Mouse (Mus musculus) hindbrain, embryonic 11.5 days (tissue): Measurements from ENCODE around the gene Deaf1. TPM values are rescaled to one million over a fixed set of nuclear protein-coding genes. Genes with fewer than 3 reads are reported as not detected.

ENCODE experiments used
- ATAC-seq: fragments of 200-750 bp; cut with Nextera tagmentation; 2 replicates; pipeline ENCODE4 v1.8.0; 2017; ENCODE audit warnings: mild to moderate bottlenecking, moderate TSS enrichment, moderate library complexity; ENCODE audit not compliant: low FRiP score
- DNase-seq: peaks from one replicate; pipeline ENCODE4 v3.0.0-alpha.2; 2015; ENCODE audit warnings: low spot score
- H3K27ac ChIP-seq: fragments of 300-500 bp; sonication (generic); 2 replicates; pipeline ENCODE4 v1.5.1; 2014; ENCODE audit warnings: mild to moderate bottlenecking, low read depth, low read length
- H3K27me3 ChIP-seq: fragments of 300-500 bp; sonication (generic); 2 replicates; pipeline ENCODE4 v1.6.1; 2014; ENCODE audit warnings: mild to moderate bottlenecking, low read length, moderate library complexity, mixed read lengths; ENCODE audit not compliant: control insufficient read depth, insufficient read depth
- H3K36me3 ChIP-seq: fragments of 300-500 bp; sonication (generic); 2 replicates; pipeline ENCODE4 v1.6.1; 2014; ENCODE audit warnings: mild to moderate bottlenecking, low read length, moderate library complexity, mixed read lengths; ENCODE audit not compliant: control insufficient read depth, insufficient read depth
- H3K4me1 ChIP-seq: fragments of 300-500 bp; sonication (generic); replicated peaks from 2 replicates; pipeline ENCODE4 v1.6.1; 2014; ENCODE audit warnings: low read length, mixed read lengths; ENCODE audit not compliant: control insufficient read depth, insufficient read depth
- H3K4me2 ChIP-seq: fragments of 300-500 bp; sonication (generic); replicated peaks from 2 replicates; pipeline ENCODE4 v1.6.1; 2014; ENCODE audit warnings: mild to moderate bottlenecking, low read depth, low read length
- H3K4me3 ChIP-seq: fragments of 300-500 bp; sonication (generic); 2 replicates; pipeline ENCODE4 v1.5.1; 2014; ENCODE audit warnings: low read depth, low read length
- H3K9ac ChIP-seq: fragments of 300-500 bp; sonication (generic); 2 replicates; pipeline ENCODE4 v1.6.1; 2014; ENCODE audit warnings: low read depth, low read length
- H3K9me3 ChIP-seq: fragments of 300-500 bp; sonication (generic); 2 replicates; pipeline ENCODE4 v1.6.1; 2016; ENCODE audit warnings: low read length; ENCODE audit not compliant: control insufficient read depth
- WGBS: fragments of 180-500 bp; shearing (Covaris S2); extraction: QIAGEN DNeasy Blood & Tissue Kit; methylation state at CpG from one replicate; pipeline ENCODE4 v1.1.7; 2014; 5-methylcytosine and 5-hydroxymethylcytosine counted together
- polyA plus RNA-seq: library from polyadenylated mRNA; unstranded; fragments of >200 nt; fragmentation: Nextera tagmentation; extraction: Ambion mirVana; gene quantifications from 2 replicates; pipeline ENCODE4 v1.2.1, GENCODE M21; 2014

Gene Deaf1
- polyA plus RNA-seq, 1 experiment from 2014 or later: 75.9 TPM

GRCm38 (mm10) chr7:141343230-141343629 lies 15.7 kb upstream of the Deaf1 start:
- Histone ChIP-seq H3K4me1 (no peaks in the 10 kb centered on the region; the same call in 1 of the 2 replicates), H3K4me2 (no peak overlapping the region), H3K9me3 (no peaks in the 10 kb centered on the region), H3K4me3 (no peak overlapping the region), H3K9ac (no peak overlapping the region), H3K27me3 (peaks cover 8% of the 10 kb centered on the region; the same call in 1 of the 2 replicates), H3K36me3 (no peaks in the 10 kb centered on the region), H3K27ac (no peak overlapping the region)
- DNase-seq (no peak), ATAC-seq (no peak)
- 60% methylated on average over 2 of the region's 2 CpGs for WGBS

- Histone ChIP-seq H3K4me1 (no peaks in the 10 kb centered on the region; the same call in 1 of the 2 replicates), H3K4me3 (no peak overlapping the region), H3K36me3 (no peaks in the 10 kb centered on the region), H3K27me3 (peaks cover 8% of the 10 kb centered on the region; the same call in 1 of the 2 replicates), H3K9me3 (no peaks in the 10 kb centered on the region), H3K4me2 (no peak overlapping the region), H3K27ac (no peak overlapping the region), H3K9ac (no peak overlapping the region)
- no peak for ATAC-seq
- WGBS: 84% methylated on average over 10 of the region's 10 CpGs
- no peak for DNase-seq
These were observed 14.3 kb upstream of the Deaf1 start for GRCm38 (mm10) chr7:141341689-141342226.

GRCm38 (mm10) chr7:141340476-141340875 lies 13.0 kb upstream of the Deaf1 start:
- H3K4me2 ChIP-seq: no peak overlapping the region
- DNase-seq: no peak
- no peaks in the 10 kb centered on the region for H3K36me3 ChIP-seq
- no peak overlapping the region for H3K9ac ChIP-seq
- no peaks in the 10 kb centered on the region; the same call in 1 of the 2 replicates for H3K4me1 ChIP-seq
- H3K27ac ChIP-seq: no peak overlapping the region
- ATAC-seq: no peak
- no peak overlapping the region for H3K4me3 ChIP-seq
- H3K9me3 ChIP-seq: no peaks in the 10 kb centered on the region
- peaks cover 8% of the 10 kb centered on the region; the same call in 1 of the 2 replicates for H3K27me3 ChIP-seq
- WGBS: 75% methylated on average over 6 of the region's 6 CpGs

GRCm38 (mm10) chr7:141340023-141340422 lies 12.5 kb upstream of the Deaf1 start:
- H3K27me3 ChIP-seq: peaks cover 8% of the 10 kb centered on the region; the same call in 1 of the 2 replicates
- no peaks in the 10 kb centered on the region for H3K9me3 ChIP-seq
- H3K4me2 ChIP-seq: no peak overlapping the region
- ATAC-seq (no peak), DNase-seq (no peak)
- no peaks in the 10 kb centered on the region for H3K36me3 ChIP-seq
- 75% methylated on average over 7 of the region's 7 CpGs for WGBS
- H3K4me1 ChIP-seq: no peaks in the 10 kb centered on the region; the same call in 1 of the 2 replicates
- H3K27ac ChIP-seq: no peak overlapping the region
- no peak overlapping the region for H3K9ac ChIP-seq
- H3K4me3 ChIP-seq: no peak overlapping the region

DNA sequence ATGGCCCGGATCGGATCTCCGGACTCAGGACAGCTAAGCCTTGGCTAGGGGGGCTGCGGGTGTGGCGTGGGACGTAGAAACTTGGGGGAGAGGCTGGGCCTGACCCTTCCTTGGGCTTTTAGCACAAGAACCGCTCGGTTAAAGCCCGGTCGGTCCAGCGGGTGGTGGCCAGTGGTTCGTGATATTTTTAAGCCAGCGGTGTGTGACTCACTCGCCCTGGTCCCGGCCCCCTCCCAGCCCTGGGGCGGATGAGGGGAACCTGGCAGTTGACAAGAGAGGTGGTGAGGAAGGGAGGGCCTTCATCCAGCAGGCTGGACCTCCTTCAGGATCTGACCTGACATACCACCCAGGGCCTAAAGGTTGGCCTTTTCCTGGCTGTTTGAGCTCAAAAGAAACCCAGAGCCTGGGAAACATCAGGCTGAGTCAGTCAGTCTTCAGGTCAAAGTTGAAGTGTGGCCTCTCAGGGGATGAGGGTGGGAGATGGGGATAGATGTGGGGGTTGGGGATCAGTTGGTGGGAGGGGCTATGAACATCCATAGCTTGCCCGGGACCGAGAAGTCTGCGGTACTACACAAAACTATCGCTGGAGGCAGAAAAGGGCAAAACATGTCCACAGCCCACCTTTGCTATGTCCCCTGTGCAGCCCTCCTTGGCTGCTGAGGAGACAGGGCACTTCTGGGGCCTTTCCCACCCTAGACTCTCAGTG lies 11.9 kb upstream of the Deaf1 start:
- Histone ChIP-seq H3K27me3 (peaks cover 8% of the 10 kb centered on the region; the same call in 1 of the 2 replicates), H3K4me1 (no peaks in the 10 kb centered on the region; the same call in 1 of the 2 replicates), H3K4me2 (peak overlapping the region; percentile 12), H3K4me3 (no peak overlapping the region), H3K9me3 (no peaks in the 10 kb centered on the region), H3K36me3 (no peaks in the 10 kb centered on the region), H3K27ac (no peak overlapping the region), H3K9ac (peak overlapping the region; percentile 11; the same call in 1 of the 2 replicates)
- WGBS: 31% methylated on average over 20 of the region's 20 CpGs
- ATAC-seq (no peak), DNase-seq (no peak)

- Histone ChIP-seq H3K36me3 (no peaks in the 10 kb centered on the region), H3K4me3 (peak within 1 kb of the TSS; percentile 6; the same call in 1 of the 2 replicates), H3K9ac (peak within 1 kb of the TSS; percentile 11; the same call in 1 of the 2 replicates), H3K9me3 (no peaks in the 10 kb centered on the region), H3K4me2 (peak within 1 kb of the TSS; percentile 12), H3K27ac (no peak within 1 kb of the TSS), H3K27me3 (peaks cover 8% of the 10 kb centered on the region; the same call in 1 of the 2 replicates), H3K4me1 (no peaks in the 10 kb centered on the region; the same call in 1 of the 2 replicates)
- DNase-seq (peak; percentile 28), ATAC-seq (peak; percentile 62; the same call in 1 of the 2 replicates)
- WGBS: 3% methylated on average over 23 of the region's 23 CpGs
These were observed 11.2 kb upstream of the Deaf1 start, which contains the start of gene Eps8l2 for GRCm38 (mm10) chr7:141338576-141339131. TSS of gene Eps8l2 (plus strand) at chr7:141338880.

DNA sequence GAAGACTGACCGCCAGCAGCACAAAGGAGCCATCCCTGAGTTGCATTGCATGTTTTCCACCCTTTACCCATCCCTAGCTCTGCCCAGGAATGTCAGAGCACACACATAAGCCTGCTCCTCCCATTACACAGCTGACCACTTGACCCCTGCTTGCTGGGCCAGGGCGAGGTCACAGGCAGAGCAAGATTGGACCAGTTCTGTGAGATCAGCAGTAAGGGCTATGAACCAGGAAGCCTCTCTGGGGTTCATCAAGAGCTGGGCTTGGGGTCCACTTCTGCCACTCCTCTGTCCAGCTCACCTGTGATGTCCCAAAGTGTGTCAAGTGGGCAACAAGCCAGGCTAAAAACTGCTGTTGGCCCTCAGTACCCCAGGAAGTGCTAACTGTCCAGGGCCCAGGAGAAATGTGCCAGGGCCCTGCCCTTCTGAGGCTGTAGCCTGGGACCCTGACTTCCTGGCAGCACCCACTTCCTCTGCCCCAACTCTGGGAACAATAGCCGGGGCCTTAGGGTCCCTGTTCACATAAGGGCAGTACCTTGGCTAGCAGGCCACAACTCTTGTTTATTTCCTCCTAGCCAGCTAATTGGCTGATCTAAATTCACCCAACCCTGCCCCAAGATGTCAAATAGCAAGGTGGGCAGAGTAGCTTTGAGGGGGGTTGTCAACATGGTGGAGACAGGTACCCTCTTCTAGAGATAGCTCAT lies 10.4 kb upstream of the Deaf1 start:
- DNase-seq: no peak
- H3K36me3 ChIP-seq: no peaks in the 10 kb centered on the region
- peaks cover 8% of the 10 kb centered on the region; the same call in 1 of the 2 replicates for H3K27me3 ChIP-seq
- no peak overlapping the region for H3K9ac ChIP-seq
- ATAC-seq: no peak
- no peaks in the 10 kb centered on the region; the same call in 1 of the 2 replicates for H3K4me1 ChIP-seq
- H3K27ac ChIP-seq: no peak overlapping the region
- no peaks in the 10 kb centered on the region for H3K9me3 ChIP-seq
- no peak overlapping the region for H3K4me3 ChIP-seq
- H3K4me2 ChIP-seq: no peak overlapping the region
- 93% methylated on average over 3 of the region's 3 CpGs for WGBS

- H3K36me3 ChIP-seq: peaks cover 2% of the 10 kb centered on the region; the same call in 1 of the 2 replicates
- 83% methylated on average over 3 of the region's 3 CpGs for whole genome bisulfite sequencing
- no peak overlapping the region for H3K27ac ChIP-seq
These were observed 8.8 kb upstream of the Deaf1 start for GRCm38 (mm10) chr7:141336296-141336695.

More at GRCm38 (mm10) chr7:141336296-141336695, 8.8 kb upstream of the Deaf1 start:
- no peaks in the 10 kb centered on the region; the same call in 1 of the 2 replicates for H3K4me1 ChIP-seq
- H3K4me2 ChIP-seq: no peak overlapping the region
- DNase-seq: no peak
- no peak for ATAC-seq
- H3K9ac ChIP-seq: no peak overlapping the region
- H3K27me3 ChIP-seq: peaks cover 8% of the 10 kb centered on the region; the same call in 1 of the 2 replicates
- H3K4me3 ChIP-seq: no peak overlapping the region
- no peaks in the 10 kb centered on the region for H3K9me3 ChIP-seq
